Mouse (Mus musculus) embryonic fibroblast, embryonic 13.5 days (primary cell): ENCODE measurements around the gene Lrit2. TPM values are rescaled to one million over a fixed set of nuclear protein-coding genes. Genes with fewer than 3 reads are reported as not detected.
A peak's percentile ranks its signal among the peaks of the same experiment; 100 is the strongest.

Experiments
- H3K27ac ChIP-seq: 2 replicates; pipeline ENCODE4 v1.5.1; 2012; ENCODE audit warnings: low read length, control low read depth, inconsistent platforms; ENCODE audit not compliant: insufficient read depth
- H3K4me1 ChIP-seq: 2 replicates; pipeline ENCODE4 v1.6.1; 2011; ENCODE audit warnings: low read length; ENCODE audit not compliant: control insufficient read depth, insufficient read depth
- H3K4me3 ChIP-seq: 2 replicates; pipeline ENCODE4 v1.5.1; 2011; ENCODE audit warnings: mild to moderate bottlenecking, control low read depth, low read length; ENCODE audit not compliant: insufficient read depth
- CTCF ChIP-seq: IDR thresholded peaks from 2 replicates; pipeline ENCODE4 v1.5.1; 2011; ENCODE audit warnings: mild to moderate bottlenecking, control low read depth, low read length, moderate library complexity, borderline replicate concordance; ENCODE audit not compliant: insufficient read depth
- POLR2A ChIP-seq: IDR thresholded peaks from 2 replicates; pipeline ENCODE4 v1.6.1; 2011; ENCODE audit warnings: low read depth, mild to moderate bottlenecking, control low read depth, low read length, moderate library complexity
- polyA plus RNA-seq: library from polyadenylated mRNA; stranded (reverse); fragments of >200 nt; gene quantifications from 2 replicates; pipeline ENCODE4 v1.2.4, GENCODE M21; 2011; ENCODE audit warnings: low read depth; ENCODE audit not compliant: missing spikeins, insufficient read length

Gene Lrit2
- not detected in 2 replicates for polyA plus RNA-seq

DNA sequence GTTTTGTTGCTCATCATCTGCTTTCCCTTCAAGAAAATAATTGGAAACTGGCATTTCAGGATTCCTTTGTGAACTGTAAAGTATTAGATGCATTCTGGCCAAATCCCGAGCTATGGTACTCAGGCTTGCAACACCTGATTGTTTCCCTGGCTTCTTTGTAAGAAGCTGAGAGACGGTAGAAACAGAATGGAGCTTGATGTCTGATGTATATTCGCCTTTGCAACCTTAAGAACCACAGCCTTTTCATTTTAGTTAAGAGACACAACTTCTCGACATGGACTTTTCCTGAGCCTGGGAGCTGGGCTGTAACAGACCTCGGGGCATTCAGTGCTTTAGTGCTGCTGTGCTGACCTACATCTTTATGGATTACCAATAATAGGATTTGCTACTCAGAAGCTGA lies at the start of gene Lrit2:
Gene Lrit2 (plus strand): TSS at position 301 of the 400 bp plus-strand sequence.
- Histone ChIP-seq H3K27ac (no peak within 1 kb of the TSS), H3K4me3 (no peak within 1 kb of the TSS), H3K4me1 (no peaks in the 10 kb centered on the region)
- no peak for TF ChIP-seq POLR2A
- no peak for TF ChIP-seq CTCF

DNA sequence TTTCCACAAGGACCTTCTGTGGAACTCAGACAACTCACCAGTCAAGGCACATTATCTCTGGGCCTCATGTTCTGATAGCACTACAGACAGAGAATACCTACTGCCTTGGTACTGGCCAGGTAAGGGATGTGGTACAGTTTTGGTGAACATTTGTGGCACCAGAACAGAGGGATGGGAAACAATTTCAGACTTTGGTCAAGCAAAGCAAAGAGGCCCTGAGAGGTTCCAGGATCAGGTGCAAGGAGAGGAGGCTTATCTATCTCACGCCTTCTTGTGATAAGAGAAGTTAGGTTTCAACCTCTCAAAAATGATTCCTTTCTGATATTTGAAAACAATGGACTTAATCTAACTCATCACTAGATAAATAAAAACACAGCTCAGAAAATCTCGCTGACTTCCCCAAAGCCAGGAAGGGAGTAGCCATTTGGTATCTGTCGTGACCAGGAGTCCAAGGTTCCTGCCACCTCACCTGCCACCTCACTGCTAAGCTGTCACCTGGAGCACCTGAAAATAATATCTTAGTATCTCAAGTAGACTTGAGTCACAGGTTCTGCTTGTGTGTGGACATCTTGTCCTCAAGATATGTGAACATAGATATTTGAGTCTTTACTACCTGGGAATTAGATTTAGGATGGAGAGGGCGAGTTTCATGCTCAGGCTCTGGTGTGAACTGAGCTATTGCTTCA lies 40.3 kb upstream of the Lrit2 start:
- Histone ChIP-seq H3K27ac (no peak overlapping the region), H3K4me1 (no peaks in the 10 kb centered on the region), H3K4me3 (no peak overlapping the region)
- TF ChIP-seq POLR2A (no peak), CTCF (no peak)

DNA sequence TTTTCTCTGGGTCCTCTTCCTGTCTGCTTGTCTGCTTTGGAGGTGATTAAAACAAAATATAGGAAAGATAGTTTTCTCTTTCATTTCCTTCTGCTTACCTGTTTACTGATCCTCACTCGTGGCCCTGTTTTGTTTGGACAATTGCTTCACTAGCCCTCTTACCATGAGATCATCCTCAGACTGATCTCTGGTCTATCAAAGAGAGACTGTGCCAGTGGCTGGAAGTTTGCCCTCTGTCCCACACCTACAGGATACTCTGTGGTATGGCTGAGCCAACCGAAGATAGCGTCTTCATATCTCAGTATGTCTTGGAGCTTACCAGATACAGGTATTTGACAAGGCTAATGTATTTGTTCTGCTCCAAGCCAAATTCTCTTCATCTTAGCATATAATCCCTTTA lies 39.8 kb upstream of the Lrit2 start:
- TF ChIP-seq CTCF: no peak
- TF ChIP-seq POLR2A: no peak
- Histone ChIP-seq H3K27ac (no peak overlapping the region), H3K4me1 (no peaks in the 10 kb centered on the region), H3K4me3 (no peak overlapping the region)

DNA sequence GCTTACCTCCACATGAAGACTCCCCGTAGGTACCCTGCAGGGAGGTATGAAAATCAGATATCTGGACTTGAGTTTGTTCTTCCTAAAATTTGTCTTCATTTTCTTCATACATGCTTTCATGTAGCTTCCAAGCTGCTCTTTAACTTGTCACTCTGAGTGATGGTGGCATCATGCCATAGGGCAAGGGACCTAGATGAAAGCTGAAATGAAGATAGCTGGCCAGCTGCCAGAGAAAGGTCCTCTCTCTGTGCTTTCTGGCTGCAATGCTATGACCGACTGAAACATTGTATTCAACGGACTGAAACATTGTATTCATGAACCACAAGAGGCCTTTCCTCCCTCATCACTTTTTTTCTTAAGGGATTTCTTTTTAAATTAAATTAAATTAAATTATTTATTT lies 39.2 kb upstream of the Lrit2 start:
- TF ChIP-seq CTCF (no peak), POLR2A (no peak)
- H3K4me1 ChIP-seq: no peaks in the 10 kb centered on the region
- no peak overlapping the region for H3K27ac ChIP-seq
- H3K4me3 ChIP-seq: no peak overlapping the region

DNA sequence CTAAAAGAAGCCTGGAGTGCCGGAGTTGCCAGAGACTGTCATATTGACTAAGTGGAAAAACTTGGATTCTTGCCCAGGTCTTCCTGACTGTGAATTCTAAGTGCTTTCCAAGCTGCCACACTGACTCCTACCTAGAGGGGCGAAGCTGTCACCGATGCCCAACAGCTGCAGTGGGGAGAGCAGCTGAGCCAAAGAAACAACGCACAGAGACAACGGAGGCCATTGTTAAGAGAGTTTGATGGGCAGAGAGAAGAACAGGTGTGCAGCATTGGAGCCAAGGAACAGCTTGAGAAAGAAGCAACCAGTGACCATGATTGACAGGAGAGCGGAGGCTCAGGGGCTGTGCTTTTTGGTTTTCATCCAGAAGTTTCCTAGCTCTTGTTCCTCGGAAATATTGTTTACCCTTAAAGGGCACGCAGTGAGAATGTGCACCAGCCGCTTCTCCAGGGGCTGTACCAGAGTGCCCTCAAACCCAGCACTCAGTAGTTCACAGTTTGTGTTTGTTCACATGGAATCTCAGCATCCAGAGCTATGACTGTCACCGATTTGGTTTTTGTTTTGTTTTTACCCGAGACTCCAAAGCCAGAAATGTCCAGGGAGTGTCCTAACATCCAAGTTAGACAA lies 35.1 kb upstream of the Lrit2 start:
- no peak overlapping the region for H3K4me3 ChIP-seq
- H3K4me1 ChIP-seq: no peaks in the 10 kb centered on the region
- no peak overlapping the region for H3K27ac ChIP-seq
- TF ChIP-seq POLR2A (no peak), CTCF (no peak)

DNA sequence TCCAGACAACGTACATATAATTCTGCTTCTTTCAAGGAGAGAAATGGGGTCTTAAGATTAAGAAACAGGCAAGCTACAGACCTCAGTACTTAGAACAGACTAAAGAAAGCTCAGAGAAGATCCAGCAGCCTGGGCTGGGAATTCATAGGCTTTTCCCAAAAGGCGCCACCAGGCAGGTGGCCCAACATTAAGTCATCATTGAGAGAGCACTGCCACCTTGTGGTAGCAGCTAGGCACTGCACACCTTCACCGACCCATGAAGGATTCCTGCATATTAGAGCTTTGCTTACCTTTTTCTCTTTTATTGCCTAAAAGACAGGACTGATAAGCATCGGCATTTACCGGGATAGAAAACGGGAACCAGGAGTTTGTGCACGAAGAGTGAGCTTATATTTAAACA lies 34.5 kb upstream of the Lrit2 start:
- Histone ChIP-seq H3K27ac (no peak overlapping the region), H3K4me1 (no peaks in the 10 kb centered on the region), H3K4me3 (no peak overlapping the region)
- TF ChIP-seq CTCF (peak; percentile 93), POLR2A (no peak)

DNA sequence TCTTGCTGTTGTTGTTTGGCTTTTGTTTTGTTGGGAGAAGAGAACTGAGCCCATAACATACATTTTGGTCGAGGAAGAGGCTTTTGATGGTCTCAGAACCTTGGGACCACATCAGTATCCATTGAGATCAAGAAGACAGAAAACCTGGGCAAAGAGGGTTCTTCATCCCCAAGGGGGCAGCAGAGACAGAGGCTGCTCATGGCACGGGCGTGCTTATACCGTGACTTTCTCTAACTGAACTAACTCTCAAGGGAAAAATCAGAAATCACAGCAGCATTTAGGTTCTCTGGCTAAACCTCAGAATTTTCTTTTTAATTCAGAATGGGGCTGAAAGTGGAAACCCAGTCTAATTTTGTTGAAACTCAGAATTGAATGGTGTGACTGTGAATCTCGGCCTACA lies 33.3 kb upstream of the Lrit2 start:
- Histone ChIP-seq H3K27ac (no peak overlapping the region), H3K4me3 (no peak overlapping the region), H3K4me1 (no peaks in the 10 kb centered on the region)
- TF ChIP-seq CTCF: 0 out of 2 replicates have a peak, but pooled peaks have one; percentile 12
- TF ChIP-seq POLR2A: no peak

DNA sequence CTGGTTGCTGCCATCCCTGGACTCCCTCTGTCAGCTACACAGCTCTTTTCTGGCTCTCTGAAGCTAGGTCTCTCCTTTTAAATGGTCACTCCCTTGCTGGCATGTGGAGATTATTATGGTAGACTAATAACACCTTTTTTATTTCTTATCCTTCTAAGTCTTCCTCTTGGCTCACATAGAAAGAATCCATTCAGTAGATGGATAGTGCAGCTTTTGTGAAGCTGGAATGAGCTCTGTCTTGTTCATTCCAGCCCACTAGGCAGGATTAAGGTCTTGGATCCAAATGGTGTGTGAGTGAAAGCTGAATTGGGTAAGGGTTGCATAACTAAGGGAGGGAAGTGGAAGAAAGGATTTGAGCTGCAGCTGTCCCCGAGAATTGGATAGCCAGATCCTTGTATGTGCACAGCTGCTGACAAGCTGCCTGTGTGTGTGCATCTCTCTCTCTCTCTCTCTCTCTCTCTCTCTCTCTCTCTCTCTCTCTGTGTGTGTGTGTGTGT lies 18.8 kb upstream of the Lrit2 start, which contains the start of gene Rgr:
Gene Rgr (minus strand): TSS at position 51 of the 497 bp plus-strand sequence.
- no peaks in the 10 kb centered on the region for H3K4me1 ChIP-seq

DNA sequence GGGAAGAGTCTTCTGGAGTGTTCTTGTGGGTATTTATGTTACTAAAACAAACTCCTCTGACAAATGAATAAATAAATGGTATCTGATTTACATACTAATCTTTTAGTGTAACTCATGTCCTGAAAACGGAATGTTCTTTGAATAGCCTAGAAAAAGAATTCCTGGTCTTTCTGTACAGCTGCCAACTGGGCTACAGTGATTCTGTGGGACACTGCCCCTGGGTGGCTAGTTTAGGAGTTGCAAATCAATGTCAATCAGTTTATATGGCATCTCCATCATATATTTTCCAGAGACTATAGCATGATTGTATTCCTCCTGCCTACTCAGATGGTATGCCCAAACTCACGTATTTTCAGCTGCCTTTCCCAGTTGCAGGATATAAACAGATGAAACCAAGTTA lies 2.9 kb upstream of the Lrit2 start:
- H3K4me3 ChIP-seq: no peak overlapping the region
- no peak overlapping the region for H3K27ac ChIP-seq
- H3K4me1 ChIP-seq: no peaks in the 10 kb centered on the region
- TF ChIP-seq CTCF (no peak), POLR2A (no peak)

More for the DNA sequence above, 18.8 kb upstream of the Lrit2 start, which contains the start of gene Rgr:
- Histone ChIP-seq H3K27ac (no peak within 1 kb of the TSS), H3K4me3 (no peak within 1 kb of the TSS)
- TF ChIP-seq POLR2A (no peak), CTCF (no peak)

DNA sequence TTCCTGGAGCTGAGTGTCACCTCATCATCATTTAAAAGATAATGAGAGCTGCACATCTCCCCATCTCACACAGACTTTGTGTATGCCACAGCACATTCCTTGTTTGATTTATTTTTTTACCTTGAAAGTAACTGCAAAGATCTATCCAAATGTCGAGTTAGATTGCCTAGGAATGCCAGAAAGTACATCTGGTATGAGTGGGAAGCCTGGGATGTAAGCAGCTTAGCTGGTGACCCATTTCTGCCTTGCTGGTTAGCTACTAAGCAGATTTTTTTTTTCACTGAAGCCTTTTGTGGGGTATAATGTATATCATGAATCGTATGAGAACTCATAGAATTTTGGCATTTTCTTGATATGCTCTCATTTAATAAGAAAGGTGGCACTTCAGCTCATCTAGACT lies 1.1 kb upstream of the Lrit2 start:
- no peak overlapping the region for H3K4me3 ChIP-seq
- no peaks in the 10 kb centered on the region for H3K4me1 ChIP-seq
- H3K27ac ChIP-seq: no peak overlapping the region
- TF ChIP-seq CTCF: no peak
- TF ChIP-seq POLR2A: no peak
